Mouse (Mus musculus) G1E (cell line): ENCODE data around the gene Serhl. TPM values are rescaled to one million over a fixed set of nuclear protein-coding genes. Genes with fewer than 3 reads are reported as not detected.

Source experiments
- ATAC-seq: 2 replicates; pipeline ENCODE4 v1.8.0; 2016; ENCODE audit warnings: mild to moderate bottlenecking; ENCODE audit not compliant: insufficient number of reproducible peaks, poor library complexity, low FRiP score, severe bottlenecking; ENCODE audit errors: extremely low read depth
- DNase-seq: peaks from one replicate; pipeline ENCODE4 v3.0.0; 2012; ENCODE audit warnings: low spot score
- H3K27me3 ChIP-seq: 2 replicates; pipeline ENCODE4 v1.6.1; 2012; ENCODE audit warnings: mild to moderate bottlenecking, low read length, inconsistent platforms; ENCODE audit not compliant: insufficient read depth
- H3K36me3 ChIP-seq: replicated peaks from 2 replicates; pipeline ENCODE3; 2012; ENCODE audit warnings: mild to moderate bottlenecking, inconsistent platforms
- H3K4me1 ChIP-seq: 2 replicates; pipeline ENCODE4 v1.6.1; 2012; ENCODE audit warnings: low read depth, low read length, inconsistent platforms, mixed read lengths; ENCODE audit not compliant: insufficient read depth
- H3K4me3 ChIP-seq: 2 replicates; pipeline ENCODE4 v1.5.1; 2012; ENCODE audit warnings: low read depth, mild to moderate bottlenecking, inconsistent platforms, low read length, moderate library complexity, mixed read lengths
- H3K9me3 ChIP-seq: replicated peaks from 2 replicates; pipeline ENCODE4 v1.6.1; 2012; ENCODE audit warnings: inconsistent platforms
- CTCF ChIP-seq: IDR thresholded peaks from 2 replicates; pipeline ENCODE4 v1.5.1; 2012; ENCODE audit warnings: low read depth, low read length, inconsistent platforms, mixed read lengths
- GATA1 ChIP-seq: IDR thresholded peaks from 2 replicates; pipeline ENCODE4 v1.6.1; 2012; ENCODE audit warnings: borderline replicate concordance, low read length, inconsistent platforms, mixed read lengths
- GATA2 ChIP-seq: IDR thresholded peaks from 2 replicates; pipeline ENCODE4 v1.6.1; 2012; ENCODE audit warnings: low read depth, low read length, inconsistent platforms, borderline replicate concordance
- POLR2AphosphoS5 ChIP-seq: IDR thresholded peaks from 2 replicates; pipeline ENCODE4 v1.6.1; 2012; ENCODE audit warnings: low read depth, low read length, inconsistent platforms; ENCODE audit not compliant: insufficient replicate concordance
- TAL1 ChIP-seq: conservative IDR thresholded peaks from 2 replicates; pipeline ENCODE4 v1.6.1; 2012; ENCODE audit warnings: low read depth, low read length, inconsistent platforms, mixed read lengths
- polyA plus RNA-seq: library from polyadenylated mRNA; stranded (reverse); fragments of >175 nt; gene quantifications from 2 replicates; pipeline ENCODE4 v1.2.3, GENCODE M21; 2012
- total RNA-seq, 2 experiments: library from RNA; stranded (forward) in 1 of 2; stranded (reverse) in 1 of 2; fragments of 200-1000 nt in 1 of 2; fragments of >200 nt in 1 of 2; fragmentation: Nextera tagmentation in 1 of 2; gene quantifications; 2 replicates each; pipeline ENCODE4 v1.2.3; 2014 to 2017

Gene Serhl
- total and polyA plus RNA-seq, 3 experiments = 3.1 to 40.5 (median 29.5) TPM

- H3K4me1 ChIP-seq = no peaks in the 10 kb centered on the region; the same call in 1 of the 2 replicates
- peaks cover 75% of the 10 kb centered on the region for H3K36me3 ChIP-seq
- H3K9me3 ChIP-seq = no peaks in the 10 kb centered on the region
- no peak for TF ChIP-seq GATA1
- no peak for TF ChIP-seq TAL1
- no peak for TF ChIP-seq CTCF
- TF ChIP-seq GATA2 = no peak
- no peak overlapping the region for H3K4me3 ChIP-seq
- no peaks in the 10 kb centered on the region for H3K27me3 ChIP-seq
- DNase-seq (no peak), ATAC-seq (no peak)
These were observed 18.5 kb downstream of the Serhl start for GRCm38 (mm10) chr15:83107814-83108213.

- no peak for TF ChIP-seq GATA2
- TF ChIP-seq POLR2AphosphoS5 = no peak
- TF ChIP-seq CTCF = no peak
- no peak for TF ChIP-seq TAL1
- TF ChIP-seq GATA1 = no peak
- Histone ChIP-seq H3K4me1 (peaks cover 4% of the 10 kb centered on the region), H3K36me3 (peaks cover 70% of the 10 kb centered on the region), H3K27me3 (no peaks in the 10 kb centered on the region), H3K4me3 (no peak overlapping the region), H3K9me3 (no peaks in the 10 kb centered on the region)
- ATAC-seq = no peak
- no peak for DNase-seq
These were observed 22.0 kb downstream of the Serhl start for GRCm38 (mm10) chr15:83111290-83111689.

DNA sequence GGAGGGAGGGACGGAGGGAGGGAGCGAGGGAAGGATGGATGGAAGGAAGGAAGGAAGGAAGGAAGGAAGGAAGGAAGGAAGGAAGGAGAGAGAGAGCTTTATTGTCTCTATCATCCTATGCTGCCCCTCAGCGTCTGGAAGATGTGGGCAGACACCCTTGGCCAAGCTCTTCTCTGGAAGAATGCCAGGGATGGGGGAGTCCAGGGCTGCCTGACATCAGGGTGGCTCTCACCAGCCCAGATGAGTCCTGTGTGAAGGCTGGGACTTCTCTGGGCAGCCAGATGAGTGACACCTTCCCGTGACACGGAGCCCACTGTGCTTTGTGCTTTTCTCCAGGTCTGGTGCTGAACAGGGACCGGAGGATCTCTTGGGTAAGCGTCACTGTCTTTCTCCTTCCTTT lies 22.6 kb downstream of the Serhl start:
- TF ChIP-seq TAL1 (no peak), POLR2AphosphoS5 (no peak), CTCF (no peak), GATA1 (no peak), GATA2 (no peak)
- H3K4me3 ChIP-seq = no peak overlapping the region
- peaks cover 69% of the 10 kb centered on the region for H3K36me3 ChIP-seq
- H3K4me1 ChIP-seq = peaks cover 5% of the 10 kb centered on the region
- H3K27me3 ChIP-seq = no peaks in the 10 kb centered on the region
- H3K9me3 ChIP-seq = no peaks in the 10 kb centered on the region
- DNase-seq = no peak
- no peak for ATAC-seq

DNA sequence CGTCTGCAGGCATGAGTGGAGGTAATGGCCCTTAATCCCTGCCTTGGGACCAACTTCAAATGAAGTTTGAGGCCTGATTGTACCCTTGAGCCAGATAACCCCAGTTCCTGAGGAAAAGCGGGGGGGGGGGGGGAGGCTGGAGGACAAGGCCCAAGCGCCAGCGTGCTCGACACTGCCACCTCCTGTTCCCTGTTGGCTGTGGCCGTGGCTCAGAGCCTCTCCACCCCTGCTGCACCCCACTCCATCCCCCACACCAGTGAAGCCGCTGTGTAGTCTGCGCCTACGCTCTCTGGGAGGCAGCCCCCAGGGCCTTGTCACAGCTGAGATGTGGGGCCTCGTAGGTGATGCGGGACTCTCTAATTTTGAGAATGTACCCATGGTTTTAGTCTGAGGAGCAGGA lies 23.6 kb downstream of the Serhl start:
- peak; percentile 46 for DNase-seq
- H3K36me3 ChIP-seq = peaks cover 70% of the 10 kb centered on the region
- ATAC-seq = no peak
- peaks cover 13% of the 10 kb centered on the region for H3K4me1 ChIP-seq
- H3K27me3 ChIP-seq = no peaks in the 10 kb centered on the region
- no peak overlapping the region for H3K4me3 ChIP-seq
- H3K9me3 ChIP-seq = no peaks in the 10 kb centered on the region
- TF ChIP-seq CTCF = no peak
- TF ChIP-seq TAL1 = no peak
- no peak for TF ChIP-seq GATA1
- TF ChIP-seq POLR2AphosphoS5 = no peak
- TF ChIP-seq GATA2 = no peak

- H3K9me3 ChIP-seq = no peaks in the 10 kb centered on the region
- H3K36me3 ChIP-seq = peaks cover 77% of the 10 kb centered on the region
- ATAC-seq = no peak
- peaks cover 21% of the 10 kb centered on the region for H3K4me1 ChIP-seq
- H3K4me3 ChIP-seq = no peak overlapping the region
- H3K27me3 ChIP-seq = no peaks in the 10 kb centered on the region
- DNase-seq = no peak
- no peak for TF ChIP-seq GATA1
- no peak for TF ChIP-seq GATA2
- TF ChIP-seq CTCF = no peak
- TF ChIP-seq TAL1 = no peak
- TF ChIP-seq POLR2AphosphoS5 = no peak
These were observed 24.8 kb downstream of the Serhl start for GRCm38 (mm10) chr15:83114106-83114505.

GRCm38 (mm10) chr15:83115071-83115470 lies 25.8 kb downstream of the Serhl start:
- TF ChIP-seq GATA1 (no peak), TAL1 (no peak), GATA2 (no peak), POLR2AphosphoS5 (no peak), CTCF (no peak)
- Histone ChIP-seq H3K27me3 (no peaks in the 10 kb centered on the region), H3K4me1 (peaks cover 28% of the 10 kb centered on the region), H3K4me3 (no peak overlapping the region), H3K36me3 (peaks cover 80% of the 10 kb centered on the region), H3K9me3 (no peaks in the 10 kb centered on the region)
- DNase-seq = no peak
- ATAC-seq = no peak

DNA sequence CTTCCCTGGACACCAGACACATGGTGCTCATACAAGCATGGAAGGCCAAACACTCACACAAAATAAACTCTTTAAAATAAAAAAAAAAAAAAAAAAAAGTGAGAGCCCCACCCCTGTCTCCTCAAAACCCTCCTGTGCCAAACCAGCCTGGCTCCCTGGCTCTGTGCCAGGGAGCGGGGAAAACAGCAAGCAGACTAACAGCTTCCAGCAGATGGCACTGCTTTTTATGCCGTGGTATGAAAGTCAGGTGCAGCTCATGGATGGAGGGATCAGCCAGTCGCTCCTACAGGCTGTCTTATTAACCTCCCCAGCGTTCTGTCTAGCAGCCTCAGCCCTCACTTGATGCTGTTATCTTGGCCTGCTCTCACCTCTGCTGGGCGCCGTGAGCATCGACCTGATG lies 29.1 kb downstream of the Serhl start:
- TF ChIP-seq GATA2 = no peak
- no peak for TF ChIP-seq GATA1
- TF ChIP-seq POLR2AphosphoS5 = no peak
- no peak for TF ChIP-seq TAL1
- no peak for TF ChIP-seq CTCF
- peak; percentile 35 for DNase-seq
- no peaks in the 10 kb centered on the region for H3K27me3 ChIP-seq
- H3K36me3 ChIP-seq = peaks cover 78% of the 10 kb centered on the region
- H3K9me3 ChIP-seq = no peaks in the 10 kb centered on the region
- no peak for ATAC-seq
- H3K4me1 ChIP-seq = peaks cover 36% of the 10 kb centered on the region
- H3K4me3 ChIP-seq = no peak overlapping the region
